12 mouse cellular contexts compared by ENCODE assay signal in the genomic region with DNA sequence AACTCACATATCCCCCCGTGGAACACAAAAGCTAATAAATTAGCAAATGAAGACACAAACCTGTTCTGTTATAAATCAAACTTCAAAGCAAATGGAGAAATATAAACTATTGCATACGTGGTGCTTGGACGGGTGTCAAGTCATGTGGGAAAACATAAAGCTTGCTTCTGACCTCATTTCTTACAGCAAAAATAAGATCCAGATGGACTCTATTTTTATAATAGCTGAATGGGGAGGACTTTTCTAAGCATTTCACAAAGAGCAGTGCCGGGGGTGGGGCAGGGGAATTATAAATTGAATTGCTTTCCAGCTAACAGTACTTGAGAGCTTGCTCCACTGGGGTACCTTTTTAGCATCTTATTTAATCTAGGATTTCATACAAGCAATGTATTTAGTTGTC. TPM values are rescaled to one million over a fixed set of nuclear protein-coding genes. Genes with fewer than 3 reads are reported as not detected.
DNase-seq lines count a peak whose midpoint lies in the region; ATAC-seq and TF ChIP-seq lines count a peak whose summit lies in the region.
"Had no signal": no experiment of that assay in that cellular context is flagged by ENCODE, and none has a peak within 500 bp of the region (broad histone marks: within the 10 kb centered on the region; RNA-seq: fewer than 3 reads in every experiment).

No protein-coding gene starts in this region.

- H3K36me3 ChIP-seq in stomach, embryonic 16.5 days (ENCODE audit: control insufficient read depth, insufficient read depth, low read length) = no peaks in the 10 kb centered on the region
- H3K36me3 ChIP-seq in stomach, postnatal 0 days (ENCODE audit: control insufficient read depth, insufficient read depth, low read length) = no peaks in the 10 kb centered on the region
- H3K36me3 ChIP-seq in limb, embryonic 14.5 days (ENCODE audit: control insufficient read depth, insufficient read depth, low read length) = no peaks in the 10 kb centered on the region

- WGBS in stomach, embryonic 16.5 days = 35% methylated on average over 4 of the region's 4 CpGs
- whole genome bisulfite sequencing in stomach, postnatal 0 days = 36% methylated on average over 4 of the region's 4 CpGs
- WGBS in limb, embryonic 14.5 days = 20% methylated on average over 4 of the region's 4 CpGs

- no peaks in the 10 kb centered on the region for H3K9me3 ChIP-seq in stomach, embryonic 16.5 days (replicated peaks; ENCODE audit: control insufficient read depth, low read length)
- no peaks in the 10 kb centered on the region for H3K9me3 ChIP-seq in stomach, postnatal 0 days (ENCODE audit: control insufficient read depth, low read length)
- no peaks in the 10 kb centered on the region for H3K9me3 ChIP-seq in limb, embryonic 14.5 days (ENCODE audit: control insufficient read depth, low read length)

- H3K27ac ChIP-seq in stomach, embryonic 16.5 days (ENCODE audit: low read length) = 0 out of 2 replicates have a peak overlapping the region, but pooled peaks have one; percentile 3
- H3K27ac ChIP-seq in stomach, postnatal 0 days (replicated peaks) = no peak overlapping the region
- no peak overlapping the region for H3K27ac ChIP-seq in limb, embryonic 14.5 days (replicated peaks; ENCODE audit: low read depth, low read length)

- no peak for TF ChIP-seq EP300 in stomach, postnatal 0 days (optimal IDR thresholded peaks at IDR 0.05)

- no peak for TF ChIP-seq CTCF in stomach, postnatal 0 days (IDR thresholded peaks at IDR 0.05; ENCODE audit: low read depth)

- H3K4me1 ChIP-seq in stomach, embryonic 16.5 days (ENCODE audit: control insufficient read depth, insufficient read depth, low read length) = peaks cover 7% of the 10 kb centered on the region; the same call in 1 of the 2 replicates
- H3K4me1 ChIP-seq in stomach, postnatal 0 days (replicated peaks; ENCODE audit: control insufficient read depth, insufficient read depth) = no peaks in the 10 kb centered on the region; the same call in 1 of the 2 replicates
- peaks cover 8% of the 10 kb centered on the region for H3K4me1 ChIP-seq in limb, embryonic 14.5 days (ENCODE audit: control insufficient read depth, insufficient read depth, low read length)

- no peak overlapping the region for H3K4me2 ChIP-seq in stomach, embryonic 16.5 days (ENCODE audit: low read depth, low read length)
- H3K4me2 ChIP-seq in stomach, postnatal 0 days (replicated peaks; ENCODE audit: low read depth) = no peak overlapping the region
- no peak overlapping the region for H3K4me2 ChIP-seq in limb, embryonic 14.5 days (replicated peaks; ENCODE audit: low read depth, low read length, severe bottlenecking)

- 0 out of 2 replicates have a peak, but pooled peaks have one; percentile 29 for ATAC-seq in stomach, embryonic 16.5 days (ENCODE audit: insufficient read depth, low FRiP score)
- no peak for ATAC-seq in stomach, postnatal 0 days (ENCODE audit: low FRiP score, low TSS enrichment)
- peak; percentile 86 for ATAC-seq in limb, embryonic 14.5 days (ENCODE audit: low FRiP score, low read depth)
- no peak for ATAC-seq in megakaryocyte, adult 5-6 weeks (ENCODE audit: poor library complexity, severe bottlenecking)
- ATAC-seq: liver, postnatal 0 days had no signal

- H3K27me3 ChIP-seq in stomach, embryonic 16.5 days (ENCODE audit: control insufficient read depth, insufficient read depth, low read length) = no peaks in the 10 kb centered on the region
- no peaks in the 10 kb centered on the region for H3K27me3 ChIP-seq in stomach, postnatal 0 days (ENCODE audit: control insufficient read depth, insufficient read depth, low read length)
- no peaks in the 10 kb centered on the region for H3K27me3 ChIP-seq in limb, embryonic 14.5 days (ENCODE audit: control insufficient read depth, insufficient read depth, low read length)

- peak; percentile 22 for DNase-seq in embryo, embryonic 11.5 days (ENCODE audit: low read depth, low spot score)
- no peak for DNase-seq in embryo, embryonic 9.5 days (ENCODE audit: extremely low spot score)
- no peak for DNase-seq in stomach, postnatal 0 days (ENCODE audit: low spot score)
- peak; percentile 91 for DNase-seq in limb, embryonic 14.5 days (ENCODE audit: low spot score)
- no peak for DNase-seq in spleen, postnatal 36 days (ENCODE audit: low spot score in 2 of 2)
- DNase-seq in natural killer cell, adult 2 months (ENCODE audit: low spot score in 2 of 2) = no peak
- DNase-seq: adrenal gland, postnatal 14 days; heart, adult 18-20 months; heart, postnatal 36 days; liver, postnatal 0 days had no signal

- no peak overlapping the region for H3K4me3 ChIP-seq in stomach, embryonic 16.5 days (replicated peaks; ENCODE audit: low read length)
- no peak overlapping the region for H3K4me3 ChIP-seq in stomach, postnatal 0 days (ENCODE audit: low read depth, low read length)
- no peak overlapping the region for H3K4me3 ChIP-seq in limb, embryonic 14.5 days (replicated peaks; ENCODE audit: low read length)

- no peak overlapping the region for H3K9ac ChIP-seq in stomach, embryonic 16.5 days (ENCODE audit: low read length)
- no peak overlapping the region for H3K9ac ChIP-seq in stomach, postnatal 0 days (ENCODE audit: low read length)
- no peak overlapping the region for H3K9ac ChIP-seq in limb, embryonic 14.5 days (ENCODE audit: low read depth, low read length, severe bottlenecking)
- H3K9ac ChIP-seq: liver, postnatal 0 days had no signal

- no peak for TF ChIP-seq POLR2A in limb, embryonic 14.5 days (IDR thresholded peaks at IDR 0.05; ENCODE audit: borderline replicate concordance, extremely low read depth, insufficient read depth, insufficient read length)

RNA-seq across cellular contexts. Expression of gene Tead1, which starts 51.6 kb away (rescaled TPM):
- polyA plus RNA-seq in stomach, embryonic 16.5 days (2015; fragmentation: Nextera tagmentation; extraction: Ambion mirVana) = 18.0 and 18.9 TPM in 2 replicates
- polyA plus RNA-seq in stomach, postnatal 0 days (2015; fragmentation: Nextera tagmentation; extraction: Ambion mirVana) = 13.5 and 13.9 TPM in 2 replicates
- 38.2 and 42.1 TPM in 2 replicates for polyA plus RNA-seq in limb, embryonic 14.5 days (2012; rRNA removed)
- 23.2 and 23.5 TPM in 2 replicates for polyA plus RNA-seq in limb, embryonic 14.5 days (2014; fragmentation: Nextera tagmentation; extraction: Ambion mirVana)
- total RNA-seq in megakaryocyte, adult 5-6 weeks (2015) = 0.14 TPM in 1 of 2 replicates, not detected in the other
- total RNA-seq in megakaryocyte, adult 5-6 weeks (2017) = not detected in 2 replicates

Comparison
In these comparisons a context has a peak if more than half of its experiments do, and no peak if none do; other contexts are left out.
1. DNase-seq: peak in embryo, embryonic 11.5 days (single experiment) and limb, embryonic 14.5 days (single experiment); none in embryo, embryonic 9.5 days (single experiment), stomach, postnatal 0 days (single experiment), spleen, postnatal 36 days (0 of 2) and natural killer cell, adult 2 months (0 of 2).
2. ATAC-seq: peak in stomach, embryonic 16.5 days (single experiment) and limb, embryonic 14.5 days (single experiment); none in stomach, postnatal 0 days (single experiment) and megakaryocyte, adult 5-6 weeks (single experiment).